Mouse (Mus musculus) stomach, postnatal 0 days (tissue): ENCODE data around the gene 1700123O20Rik. TPM values are rescaled to one million over a fixed set of nuclear protein-coding genes. Genes with fewer than 3 reads are reported as not detected.

Experiments
- ATAC-seq: fragments of 200-750 bp; cut with Nextera tagmentation; 2 replicates; pipeline ENCODE4 v1.8.0; 2017; ENCODE audit not compliant: low FRiP score, low TSS enrichment
- DNase-seq: peaks from one replicate; pipeline ENCODE4 v3.0.0-alpha.2; 2016; ENCODE audit warnings: low spot score
- H3K27ac ChIP-seq: fragments of 300-500 bp; sonication (generic); replicated peaks from 2 replicates; pipeline ENCODE4 v1.5.1; 2014; ENCODE audit warnings: mild to moderate bottlenecking, control low read depth
- H3K27me3 ChIP-seq: fragments of 300-500 bp; sonication (generic); 2 replicates; pipeline ENCODE4 v1.6.1; 2014; ENCODE audit warnings: low read length; ENCODE audit not compliant: control insufficient read depth, insufficient read depth
- H3K36me3 ChIP-seq: fragments of 300-500 bp; sonication (generic); 2 replicates; pipeline ENCODE4 v1.6.1; 2014; ENCODE audit warnings: low read length, mixed read lengths; ENCODE audit not compliant: control insufficient read depth, insufficient read depth
- H3K4me1 ChIP-seq: fragments of 300-500 bp; sonication (generic); replicated peaks from 2 replicates; pipeline ENCODE4 v1.6.1; 2014; ENCODE audit warnings: antibody characterized with exemption; ENCODE audit not compliant: control insufficient read depth, insufficient read depth
- H3K4me2 ChIP-seq: fragments of 300-500 bp; sonication (generic); replicated peaks from 2 replicates; pipeline ENCODE4 v1.6.1; 2014; ENCODE audit warnings: low read depth, mild to moderate bottlenecking, control low read depth, moderate library complexity
- H3K4me3 ChIP-seq: fragments of 300-500 bp; sonication (generic); 2 replicates; pipeline ENCODE4 v1.5.1; 2014; ENCODE audit warnings: low read depth, low read length, control low read depth
- H3K9ac ChIP-seq: fragments of 300-500 bp; sonication (generic); 2 replicates; pipeline ENCODE4 v1.6.1; 2014; ENCODE audit warnings: mild to moderate bottlenecking, low read length, control low read depth, mixed read lengths
- H3K9me3 ChIP-seq: fragments of 300-500 bp; sonication (generic); 2 replicates; pipeline ENCODE4 v1.6.1; 2016; ENCODE audit warnings: low read length; ENCODE audit not compliant: control insufficient read depth
- CTCF ChIP-seq: IDR thresholded peaks from 2 replicates; pipeline ENCODE4 v1.5.1; 2016; ENCODE audit warnings: antibody characterized with exemption, low read depth, mild to moderate bottlenecking, moderate library complexity
- EP300 ChIP-seq: optimal IDR thresholded peaks from 2 replicates; pipeline ENCODE3; 2016; ENCODE audit warnings: antibody characterized with exemption
- WGBS: fragments of 180-500 bp; shearing (Covaris S2); extraction: QIAGEN DNeasy Blood & Tissue Kit; methylation state at CpG from one replicate; pipeline ENCODE4 v1.1.7; 2014; 5-methylcytosine and 5-hydroxymethylcytosine counted together
- polyA plus RNA-seq: library from polyadenylated mRNA; unstranded; fragments of >200 nt; fragmentation: Nextera tagmentation; extraction: Ambion mirVana; gene quantifications from 2 replicates; pipeline ENCODE4 v1.2.1, GENCODE M21; 2015

1700123O20Rik gene
- polyA plus RNA-seq, 1 experiment from 2014 or later: 61.7 TPM

GRCm38 (mm10) chr14:54712074-54712473, 26.1 kb downstream of the 1700123O20Rik start, which contains the start of gene Cebpe:
TSS of gene Cebpe (minus strand) at chr14:54712174.
- no peaks in the 10 kb centered on the region for H3K27me3 ChIP-seq
- TF ChIP-seq EP300: no peak
- ATAC-seq: no peak
- no peak for DNase-seq
- no peak within 1 kb of the TSS for H3K27ac ChIP-seq
- 84% methylated on average over 7 of the region's 7 CpGs for WGBS
- no peaks in the 10 kb centered on the region for H3K9me3 ChIP-seq
- no peak within 1 kb of the TSS for H3K9ac ChIP-seq
- H3K4me2 ChIP-seq: no peak within 1 kb of the TSS
- no peaks in the 10 kb centered on the region for H3K36me3 ChIP-seq
- H3K4me1 ChIP-seq: no peaks in the 10 kb centered on the region
- no peak within 1 kb of the TSS for H3K4me3 ChIP-seq

- ATAC-seq: no peak
- H3K36me3 ChIP-seq: no peaks in the 10 kb centered on the region
- 65% methylated on average over 8 of the region's 8 CpGs for WGBS
- no peak for TF ChIP-seq CTCF
- no peak for TF ChIP-seq EP300
- no peak overlapping the region for H3K4me3 ChIP-seq
- H3K9ac ChIP-seq: no peak overlapping the region
- no peaks in the 10 kb centered on the region for H3K4me1 ChIP-seq
- H3K27ac ChIP-seq: no peak overlapping the region
- no peaks in the 10 kb centered on the region for H3K27me3 ChIP-seq
- H3K9me3 ChIP-seq: no peaks in the 10 kb centered on the region
- DNase-seq: no peak
- no peak overlapping the region for H3K4me2 ChIP-seq
Observed at GRCm38 (mm10) chr14:54712861-54713260, 26.8 kb downstream of the 1700123O20Rik start.

GRCm38 (mm10) chr14:54714121-54714520, 28.1 kb downstream of the 1700123O20Rik start:
- H3K4me2 ChIP-seq: peak overlapping the region; percentile 67
- H3K36me3 ChIP-seq: no peaks in the 10 kb centered on the region
- peak overlapping the region; percentile 39 for H3K4me3 ChIP-seq
- peak; percentile 67 for DNase-seq
- H3K9ac ChIP-seq: no peak overlapping the region
- TF ChIP-seq EP300: no peak
- peak; percentile 89 for TF ChIP-seq CTCF
- WGBS: 2% methylated on average over 13 of the region's 13 CpGs
- peak; percentile 50; the same call in 1 of the 2 replicates for ATAC-seq
- no peaks in the 10 kb centered on the region for H3K4me1 ChIP-seq
- no peak overlapping the region for H3K27ac ChIP-seq
- H3K9me3 ChIP-seq: no peaks in the 10 kb centered on the region
- H3K27me3 ChIP-seq: no peaks in the 10 kb centered on the region

- TF ChIP-seq CTCF: no peak
- TF ChIP-seq EP300: no peak
- H3K4me1 ChIP-seq: no peaks in the 10 kb centered on the region
- H3K4me2 ChIP-seq: peak overlapping the region; percentile 67
- peak; percentile 25; the same call in 1 of the 2 replicates for ATAC-seq
- H3K27ac ChIP-seq: no peak overlapping the region
- 3% methylated on average over 15 of the region's 15 CpGs for WGBS
- DNase-seq: peak; percentile 37
- H3K9me3 ChIP-seq: no peaks in the 10 kb centered on the region
- peak overlapping the region; percentile 39 for H3K4me3 ChIP-seq
- H3K27me3 ChIP-seq: no peaks in the 10 kb centered on the region
- no peaks in the 10 kb centered on the region for H3K36me3 ChIP-seq
- no peak overlapping the region for H3K9ac ChIP-seq
Observed at GRCm38 (mm10) chr14:54714617-54715081, 28.6 kb downstream of the 1700123O20Rik start.

- Histone ChIP-seq H3K4me3 (no peak overlapping the region), H3K36me3 (no peaks in the 10 kb centered on the region), H3K4me1 (no peaks in the 10 kb centered on the region), H3K27ac (no peak overlapping the region), H3K27me3 (no peaks in the 10 kb centered on the region), H3K9me3 (no peaks in the 10 kb centered on the region), H3K9ac (no peak overlapping the region), H3K4me2 (no peak overlapping the region)
- no peak for TF ChIP-seq CTCF
- no peak for TF ChIP-seq EP300
- no peak for DNase-seq
- no peak for ATAC-seq
- WGBS: 67% methylated on average over 1 of the region's 1 CpGs
Observed at GRCm38 (mm10) chr14:54715402-54715801, 29.4 kb downstream of the 1700123O20Rik start.

GRCm38 (mm10) chr14:54720041-54720440, 34.0 kb downstream of the 1700123O20Rik start:
- H3K4me2 ChIP-seq: no peak overlapping the region
- no peaks in the 10 kb centered on the region for H3K27me3 ChIP-seq
- ATAC-seq (no peak), DNase-seq (no peak)
- 94% methylated on average over 11 of the region's 11 CpGs for WGBS
- H3K4me1 ChIP-seq: no peaks in the 10 kb centered on the region
- TF ChIP-seq EP300: no peak
- H3K9me3 ChIP-seq: no peaks in the 10 kb centered on the region
- H3K4me3 ChIP-seq: no peak overlapping the region
- no peaks in the 10 kb centered on the region for H3K36me3 ChIP-seq
- no peak overlapping the region for H3K27ac ChIP-seq
- H3K9ac ChIP-seq: no peak overlapping the region
